Mouse (Mus musculus): Measurements from ENCODE around the gene Depdc1a. TPM values are rescaled to one million over a fixed set of nuclear protein-coding genes. Genes with fewer than 3 reads are reported as not detected.

Gene Depdc1a
- 1.9 and 2.0 TPM in 2 replicates for polyA plus RNA-seq (2015; fragmentation: Nextera tagmentation; extraction: Ambion mirVana)

GRCm38 (mm10) chr3:159495243-159495801 is at the start of gene Depdc1a:
TSS of gene Depdc1a (plus strand) at chr3:159495433.

Other genes with a start within 250 kb of the Depdc1a start
- gene Rpe65, start 103.7 kb downstream of the Depdc1a start, polyA plus RNA-seq (2015; fragmentation: Nextera tagmentation; extraction: Ambion mirVana), result not detected in 2 replicates